Mouse (Mus musculus) hindbrain, embryonic 12.5 days (tissue): ENCODE measurements around the gene Colec11. TPM values are rescaled to one million over a fixed set of nuclear protein-coding genes. Genes with fewer than 3 reads are reported as not detected.

ENCODE experiments used
- ATAC-seq: fragments of 200-750 bp; cut with Nextera tagmentation; 2 replicates; pipeline ENCODE4 v1.8.0; 2017; ENCODE audit warnings: moderate TSS enrichment; ENCODE audit not compliant: low FRiP score
- H3K27ac ChIP-seq: fragments of 300-500 bp; sonication (generic); 2 replicates; pipeline ENCODE4 v1.5.1; 2016; ENCODE audit warnings: mild to moderate bottlenecking
- H3K27me3 ChIP-seq: fragments of 300-500 bp; sonication (generic); 2 replicates; pipeline ENCODE4 v1.6.1; 2016; ENCODE audit warnings: mild to moderate bottlenecking
- H3K36me3 ChIP-seq: fragments of 300-500 bp; sonication (generic); 2 replicates; pipeline ENCODE4 v1.6.1; 2016; ENCODE audit warnings: mild to moderate bottlenecking
- H3K4me1 ChIP-seq: fragments of 300-500 bp; sonication (generic); 2 replicates; pipeline ENCODE4 v1.6.1; 2016
- H3K4me2 ChIP-seq: fragments of 300-500 bp; sonication (generic); replicated peaks from 2 replicates; pipeline ENCODE4 v1.6.1; 2016; ENCODE audit warnings: mild to moderate bottlenecking
- H3K4me3 ChIP-seq: fragments of 300-500 bp; sonication (generic); 2 replicates; pipeline ENCODE4 v1.5.1; 2016; ENCODE audit warnings: mild to moderate bottlenecking
- H3K9ac ChIP-seq: fragments of 300-500 bp; sonication (generic); 2 replicates; pipeline ENCODE4 v1.6.1; 2016; ENCODE audit warnings: mild to moderate bottlenecking, moderate library complexity
- H3K9me3 ChIP-seq: fragments of 300-500 bp; sonication (generic); replicated peaks from 2 replicates; pipeline ENCODE4 v1.6.1; 2016; ENCODE audit warnings: mild to moderate bottlenecking
- WGBS: fragments of 180-500 bp; shearing (Covaris S2); methylation state at CpG from one replicate; pipeline ENCODE4 v1.1.7; 2016; 5-methylcytosine and 5-hydroxymethylcytosine counted together
- polyA plus RNA-seq: library from polyadenylated mRNA; unstranded; fragments of >200 nt; fragmentation: Nextera tagmentation; extraction: Ambion mirVana; gene quantifications from 2 replicates; pipeline ENCODE4 v1.2.1, GENCODE M21; 2016

Gene Colec11
- polyA plus RNA-seq, 1 experiment from 2014 or later, result 0.35 TPM

- ATAC-seq, result no peak
- Histone ChIP-seq H3K4me2 (no peak overlapping the region), H3K4me3 (no peak overlapping the region), H3K36me3 (peaks cover 24% of the 10 kb centered on the region), H3K27me3 (no peaks in the 10 kb centered on the region), H3K4me1 (peaks cover 12% of the 10 kb centered on the region; the same call in 1 of the 2 replicates), H3K27ac (no peak overlapping the region), H3K9ac (no peak overlapping the region), H3K9me3 (no peaks in the 10 kb centered on the region)
- 89% methylated on average over 7 of the region's 7 CpGs for WGBS
Observed at GRCm38 (mm10) chr12:28625407-28625806, 2.2 kb upstream of the Colec11 start.

- no peak for ATAC-seq
- 89% methylated on average over 2 of the region's 2 CpGs for WGBS
- no peak overlapping the region for H3K27ac ChIP-seq
- H3K4me2 ChIP-seq, result no peak overlapping the region
- peaks cover 12% of the 10 kb centered on the region; the same call in 1 of the 2 replicates for H3K4me1 ChIP-seq
- no peaks in the 10 kb centered on the region for H3K9me3 ChIP-seq
- H3K9ac ChIP-seq, result no peak overlapping the region
- H3K4me3 ChIP-seq, result no peak overlapping the region
- peaks cover 12% of the 10 kb centered on the region for H3K36me3 ChIP-seq
- H3K27me3 ChIP-seq, result no peaks in the 10 kb centered on the region
Observed at GRCm38 (mm10) chr12:28624251-28624650, 1.1 kb upstream of the Colec11 start.

GRCm38 (mm10) chr12:28622641-28623040, 536 bp downstream of the Colec11 start:
- Histone ChIP-seq H3K36me3 (no peaks in the 10 kb centered on the region), H3K4me2 (no peak overlapping the region), H3K4me3 (no peak overlapping the region), H3K9ac (no peak overlapping the region), H3K27ac (no peak overlapping the region), H3K9me3 (no peaks in the 10 kb centered on the region), H3K27me3 (no peaks in the 10 kb centered on the region), H3K4me1 (peaks cover 12% of the 10 kb centered on the region; the same call in 1 of the 2 replicates)
- WGBS, result 70% methylated on average over 1 of the region's 1 CpGs
- ATAC-seq, result no peak

- 56% methylated on average over 5 of the region's 5 CpGs for WGBS
- no peak for ATAC-seq
- Histone ChIP-seq H3K27ac (no peak overlapping the region), H3K4me3 (no peak overlapping the region), H3K4me1 (peaks cover 12% of the 10 kb centered on the region; the same call in 1 of the 2 replicates), H3K4me2 (no peak overlapping the region), H3K36me3 (no peaks in the 10 kb centered on the region), H3K9me3 (no peaks in the 10 kb centered on the region), H3K27me3 (no peaks in the 10 kb centered on the region), H3K9ac (no peak overlapping the region)
Observed at GRCm38 (mm10) chr12:28622167-28622532, 1.0 kb downstream of the Colec11 start.

GRCm38 (mm10) chr12:28621451-28622166, 1.6 kb downstream of the Colec11 start:
- Histone ChIP-seq H3K9ac (no peak overlapping the region), H3K4me3 (no peak overlapping the region), H3K9me3 (no peaks in the 10 kb centered on the region), H3K36me3 (no peaks in the 10 kb centered on the region), H3K4me1 (peaks cover 12% of the 10 kb centered on the region; the same call in 1 of the 2 replicates), H3K4me2 (no peak overlapping the region), H3K27ac (no peak overlapping the region), H3K27me3 (no peaks in the 10 kb centered on the region)
- WGBS, result 22% methylated on average over 7 of the region's 7 CpGs
- ATAC-seq, result no peak

- Histone ChIP-seq H3K9ac (no peak overlapping the region), H3K4me1 (peaks cover 10% of the 10 kb centered on the region; the same call in 1 of the 2 replicates), H3K27ac (no peak overlapping the region), H3K4me2 (no peak overlapping the region), H3K4me3 (no peak overlapping the region), H3K36me3 (no peaks in the 10 kb centered on the region), H3K9me3 (no peaks in the 10 kb centered on the region), H3K27me3 (no peaks in the 10 kb centered on the region)
- no peak for ATAC-seq
- 73% methylated on average over 4 of the region's 4 CpGs for WGBS
Observed at GRCm38 (mm10) chr12:28617297-28617696, 5.9 kb downstream of the Colec11 start.

GRCm38 (mm10) chr12:28614401-28614800, 8.8 kb downstream of the Colec11 start:
- WGBS, result 77% methylated on average over 7 of the region's 7 CpGs
- ATAC-seq, result no peak

GRCm38 (mm10) chr12:28612391-28612790, 10.8 kb downstream of the Colec11 start:
- H3K9me3 ChIP-seq, result no peaks in the 10 kb centered on the region
- no peaks in the 10 kb centered on the region for H3K27me3 ChIP-seq
- H3K4me3 ChIP-seq, result no peak overlapping the region
- H3K4me2 ChIP-seq, result no peak overlapping the region
- H3K4me1 ChIP-seq, result peaks cover 11% of the 10 kb centered on the region
- 63% methylated on average over 6 of the region's 6 CpGs for WGBS
- H3K36me3 ChIP-seq, result no peaks in the 10 kb centered on the region
- H3K27ac ChIP-seq, result no peak overlapping the region
- ATAC-seq, result no peak
- H3K9ac ChIP-seq, result no peak overlapping the region

More at GRCm38 (mm10) chr12:28614401-28614800, 8.8 kb downstream of the Colec11 start:
- H3K4me2 ChIP-seq, result no peak overlapping the region
- no peaks in the 10 kb centered on the region for H3K9me3 ChIP-seq
- no peak overlapping the region for H3K4me3 ChIP-seq
- H3K27ac ChIP-seq, result no peak overlapping the region
- H3K36me3 ChIP-seq, result no peaks in the 10 kb centered on the region
- H3K27me3 ChIP-seq, result no peaks in the 10 kb centered on the region
- H3K4me1 ChIP-seq, result no peaks in the 10 kb centered on the region
- H3K9ac ChIP-seq, result no peak overlapping the region

- Histone ChIP-seq H3K9ac (peak overlapping the region; percentile 38; the same call in 1 of the 2 replicates), H3K4me3 (no peak overlapping the region), H3K4me2 (peak overlapping the region; percentile 32), H3K4me1 (peaks cover 15% of the 10 kb centered on the region), H3K36me3 (no peaks in the 10 kb centered on the region), H3K9me3 (no peaks in the 10 kb centered on the region), H3K27ac (peak overlapping the region; percentile 75), H3K27me3 (no peaks in the 10 kb centered on the region)
- ATAC-seq, result peak; percentile 83
- 42% methylated on average over 17 of the region's 17 CpGs for WGBS
Observed at GRCm38 (mm10) chr12:28607546-28608305, 15.5 kb downstream of the Colec11 start.

- H3K4me1 ChIP-seq, result peaks cover 23% of the 10 kb centered on the region
- no peak overlapping the region for H3K9ac ChIP-seq
- no peak overlapping the region for H3K27ac ChIP-seq
- no peak for ATAC-seq
- no peaks in the 10 kb centered on the region for H3K27me3 ChIP-seq
- H3K36me3 ChIP-seq, result no peaks in the 10 kb centered on the region
- 70% methylated on average over 1 of the region's 1 CpGs for WGBS
- no peak overlapping the region for H3K4me2 ChIP-seq
- H3K4me3 ChIP-seq, result no peak overlapping the region
- no peaks in the 10 kb centered on the region for H3K9me3 ChIP-seq
Observed at GRCm38 (mm10) chr12:28603494-28603893, 19.7 kb downstream of the Colec11 start.

- H3K4me2 ChIP-seq, result no peak overlapping the region
- H3K9ac ChIP-seq, result no peak overlapping the region
- ATAC-seq, result no peak
- no peak overlapping the region for H3K4me3 ChIP-seq
- H3K4me1 ChIP-seq, result peaks cover 12% of the 10 kb centered on the region
- no peaks in the 10 kb centered on the region for H3K36me3 ChIP-seq
- H3K27me3 ChIP-seq, result no peaks in the 10 kb centered on the region
- H3K27ac ChIP-seq, result no peak overlapping the region
- 23% methylated on average over 4 of the region's 4 CpGs for WGBS
- no peaks in the 10 kb centered on the region for H3K9me3 ChIP-seq
Observed at GRCm38 (mm10) chr12:28602259-28602658, 20.9 kb downstream of the Colec11 start.

GRCm38 (mm10) chr12:28598526-28598991, 24.6 kb downstream of the Colec11 start:
- Histone ChIP-seq H3K4me3 (no peak overlapping the region), H3K27me3 (no peaks in the 10 kb centered on the region), H3K36me3 (no peaks in the 10 kb centered on the region), H3K4me2 (no peak overlapping the region), H3K4me1 (peaks cover 9% of the 10 kb centered on the region), H3K27ac (no peak overlapping the region), H3K9me3 (no peaks in the 10 kb centered on the region), H3K9ac (no peak overlapping the region)
- no peak for ATAC-seq
- 65% methylated on average over 2 of the region's 2 CpGs for WGBS
